7 mouse cellular contexts compared by ENCODE assay signal in genomic region chr3:153148887-153149286, GRCm38 (mm10).
A peak's percentile ranks its signal among the peaks of the same experiment; 100 is the strongest.
DNase-seq lines count a peak whose midpoint lies in the region; ATAC-seq lines count a peak whose summit lies in the region.

No protein-coding gene starts in this region.

- DNase-seq in testis, postnatal 10 days (ENCODE audit: low spot score) = peak; percentile 47
- DNase-seq in testis, postnatal 14 days (ENCODE audit: low spot score) = no peak
- peak; percentile 50 for DNase-seq in embryo, embryonic 11 days
- peak; percentile 42 for DNase-seq in large intestine, adult 2 months (ENCODE audit: low read depth, low spot score)
- peak; percentile 20 for DNase-seq in retina, postnatal 1 day
- no peak for DNase-seq in layer of hippocampus, postnatal 25 days (ENCODE audit: extremely low spot score in 1 of 2, low spot score in 1 of 2)

- WGBS in large intestine, adult 2 months = 15% methylated on average over 2 of the region's 2 CpGs

- ATAC-seq in inflammation-experienced regulatory T-cells, adult 6 months = no peak

Comparison
In these comparisons a context has a peak if more than half of its experiments do, and no peak if none do; other contexts are left out.
1. DNase-seq: peak in testis, postnatal 10 days (single experiment), embryo, embryonic 11 days (single experiment), large intestine, adult 2 months (single experiment) and retina, postnatal 1 day (single experiment); none in testis, postnatal 14 days (single experiment) and layer of hippocampus, postnatal 25 days (0 of 2).